Mouse (Mus musculus): ENCODE data around the gene H1fx.
"Not testable (repeated sequence)": the region's sequence is repeated elsewhere in the genome, so short reads cannot be mapped to it uniquely, and the experiment has no call there.

The H1fx gene

DNA sequence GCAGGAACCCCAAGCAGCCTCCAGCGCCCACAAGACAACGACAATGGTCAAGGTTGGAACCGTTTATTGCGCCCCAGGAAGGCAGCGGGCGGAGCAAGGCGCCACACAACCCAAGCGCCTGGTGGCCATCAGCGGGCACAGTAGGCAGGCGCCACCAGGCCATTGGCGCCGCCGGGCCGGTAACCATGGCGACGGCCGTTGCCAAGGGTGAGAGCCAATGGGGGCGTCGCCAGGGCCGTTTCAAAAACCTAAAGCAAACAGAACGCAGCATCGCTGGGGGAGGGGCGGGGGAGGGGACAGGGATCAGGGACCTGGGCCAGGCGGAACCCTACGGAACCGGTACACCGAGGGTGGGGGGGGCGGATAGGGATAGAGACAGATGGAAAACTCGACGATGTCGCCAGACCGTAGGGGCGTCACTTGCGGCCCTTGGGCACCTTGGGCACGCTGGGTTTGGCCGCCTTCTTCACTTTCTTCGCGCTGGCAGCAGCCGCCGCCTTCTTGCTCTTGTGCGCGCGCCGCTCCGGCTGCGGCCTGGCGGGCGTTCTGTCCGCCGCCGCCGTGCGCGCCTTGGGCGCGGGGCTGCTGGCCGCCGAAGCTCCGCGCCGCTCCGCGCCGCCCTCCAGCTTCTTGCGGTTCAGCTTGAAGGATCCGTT, 935 bp downstream of the H1fx start:
- DNase-seq: peak; percentile 83

DNA sequence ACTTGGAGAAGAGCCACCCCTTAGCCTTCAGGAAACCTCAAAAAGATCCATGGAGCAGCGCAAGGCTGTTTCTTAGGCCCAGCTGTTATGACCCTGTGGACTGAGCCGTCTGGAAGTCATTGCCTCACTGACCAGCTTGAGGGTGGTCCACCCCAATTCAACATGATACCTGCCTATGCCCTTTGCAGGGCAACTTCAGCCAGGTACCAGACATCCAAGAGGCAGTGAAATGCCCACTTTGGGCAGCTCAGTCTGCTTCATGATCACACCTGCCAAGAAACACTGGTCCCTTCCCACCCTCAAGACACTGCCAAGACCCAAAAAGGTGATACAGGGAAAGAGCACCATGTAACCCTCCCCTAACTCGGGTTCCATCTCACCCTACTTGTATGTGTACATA, 1.7 kb downstream of the H1fx start:
- no peak for DNase-seq

DNA sequence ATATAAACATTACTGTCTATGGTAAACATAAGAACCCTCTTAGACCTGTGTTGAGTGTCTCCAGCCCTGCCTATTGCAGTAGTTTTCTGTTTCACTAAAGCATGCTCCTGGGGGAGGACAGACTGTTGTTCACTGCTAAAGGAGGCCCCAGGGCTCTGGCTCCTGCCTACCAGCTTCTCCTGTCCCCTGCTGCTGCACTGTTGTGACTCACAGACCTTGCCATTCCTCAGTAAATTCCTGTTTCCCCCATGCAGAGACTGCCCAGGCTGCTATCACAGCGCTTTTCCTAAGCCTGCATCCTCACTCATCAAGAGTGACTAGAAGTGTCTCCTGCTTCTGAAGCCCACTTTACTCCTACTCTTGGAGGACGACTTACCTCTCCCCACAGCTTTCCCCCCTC, 11.4 kb downstream of the H1fx start:
- DNase-seq: no peak

DNA sequence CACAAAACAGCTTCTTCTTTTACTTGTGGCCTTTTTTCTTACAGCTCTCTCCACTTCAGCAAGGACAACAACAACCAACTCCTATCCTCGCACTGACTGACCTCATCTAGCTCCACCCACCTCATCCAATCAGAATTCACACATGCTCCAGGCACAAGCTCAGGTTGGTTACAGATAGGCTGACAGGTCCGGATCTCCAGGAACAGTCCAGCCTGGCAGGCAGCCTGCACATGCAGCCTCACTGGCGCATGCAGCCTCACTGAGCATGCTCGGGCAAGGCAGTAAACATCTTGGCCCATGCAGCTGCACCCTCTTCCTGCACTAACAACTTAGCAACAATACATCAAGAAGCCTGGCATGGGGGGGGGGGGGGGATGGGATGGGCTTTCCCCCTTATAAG, 19.0 kb downstream of the H1fx start:
- DNase-seq: not testable (repeated sequence)

DNA sequence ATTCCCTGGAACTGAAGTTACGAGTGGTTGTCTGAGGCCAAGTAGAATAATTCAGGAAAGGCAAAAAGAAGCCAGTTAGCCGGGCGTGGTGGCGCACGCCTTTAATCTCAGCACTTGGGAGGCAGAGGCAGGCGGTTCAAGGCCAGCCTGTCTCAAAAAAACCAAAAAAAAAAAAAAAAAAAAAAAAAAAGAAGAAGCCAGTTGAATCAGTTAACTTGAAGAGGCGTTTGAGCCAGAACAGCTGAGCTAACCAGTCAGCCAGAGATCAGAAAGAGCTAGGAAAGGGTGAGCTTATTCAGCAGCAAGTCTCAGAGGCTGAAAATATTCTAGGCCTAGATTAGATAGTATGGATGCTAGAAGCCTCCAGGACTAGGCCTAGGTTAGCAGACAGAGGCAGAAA, 39.3 kb downstream of the H1fx start:
- DNase-seq: no peak

DNA sequence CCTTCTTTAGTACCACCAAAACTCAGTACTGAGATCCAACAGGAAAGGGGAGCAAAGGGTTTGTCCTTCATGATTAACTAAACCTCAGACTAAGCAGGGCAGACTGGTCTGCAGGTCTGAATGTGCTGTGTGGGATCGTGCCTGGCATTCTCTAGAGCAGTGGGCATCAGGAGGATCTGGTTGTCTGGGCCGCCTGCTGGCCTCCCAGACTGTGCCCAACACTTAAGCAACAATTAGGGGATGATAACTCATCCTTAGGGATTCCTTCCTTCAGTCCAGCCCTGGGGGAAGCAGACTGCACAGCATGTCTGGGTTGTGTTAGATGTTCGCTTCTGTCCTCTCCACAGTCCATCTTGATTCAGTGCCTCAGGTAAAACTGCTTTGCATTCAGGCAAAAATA, 42.5 kb downstream of the H1fx start:
- DNase-seq: no peak

DNA sequence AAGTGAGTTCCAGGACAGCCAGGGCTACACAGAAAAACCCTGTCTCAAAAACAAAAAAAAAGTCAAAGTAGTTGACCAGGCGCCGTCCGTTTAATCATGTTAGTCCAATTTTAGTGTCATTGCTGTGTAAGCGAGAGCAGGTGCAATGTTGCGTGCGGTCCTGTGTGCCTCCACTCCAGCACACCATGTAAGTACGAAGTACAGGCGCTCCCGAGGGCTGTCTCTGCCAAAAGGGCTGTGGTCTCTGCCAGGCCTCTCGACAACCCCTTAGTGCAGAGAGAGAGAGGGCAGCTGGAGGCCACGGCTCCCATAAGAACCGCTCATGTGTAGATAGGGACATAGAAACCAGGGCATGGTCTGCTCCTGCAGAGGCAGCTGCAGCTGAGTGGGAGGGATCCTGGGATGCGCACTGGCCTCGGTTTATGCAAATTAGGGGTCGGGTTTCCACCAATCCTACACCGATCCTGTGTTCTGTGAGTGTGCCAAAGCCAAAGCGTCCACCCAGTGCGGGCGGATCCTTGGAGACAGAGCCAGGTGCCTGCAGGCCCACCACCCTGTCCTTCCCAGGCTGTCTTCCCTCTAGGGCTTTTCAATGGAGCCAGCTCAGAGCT, 44.2 kb downstream of the H1fx start:
- peak; percentile 51 for DNase-seq

DNA sequence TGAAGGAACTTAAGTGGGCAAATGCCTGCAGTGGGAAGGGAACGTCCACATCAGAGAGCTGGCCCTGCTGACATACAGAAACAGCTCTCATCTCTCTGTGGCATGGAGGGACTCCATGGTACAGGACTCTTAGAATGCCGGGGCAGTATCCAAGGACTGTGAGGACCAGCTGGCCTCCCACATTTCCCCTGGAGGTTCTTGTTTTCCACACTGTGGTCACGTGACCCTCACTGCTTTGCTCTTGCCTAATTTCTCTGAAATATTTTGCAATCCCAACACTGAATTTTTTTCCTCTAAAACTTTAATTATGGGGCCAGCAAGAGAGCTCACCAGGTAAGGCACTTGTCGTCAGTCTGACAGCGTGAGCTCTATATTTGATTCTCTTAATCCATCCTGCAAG, 46.4 kb downstream of the H1fx start:
- DNase-seq: no peak
